Mouse (Mus musculus): ENCODE results near the gene Tubb4b. TPM values are rescaled to one million over a fixed set of nuclear protein-coding genes. Genes with fewer than 3 reads are reported as not detected.
"Not testable (repeated sequence)": the region's sequence is repeated elsewhere in the genome, so short reads cannot be mapped to it uniquely, and the experiment has no call there.

Gene Tubb4b
- polyA plus RNA-seq, 1 experiment from 2014 or later: 319 TPM

GRCm38 (mm10) chr2:25264851-25265250, 40.3 kb upstream of the Tubb4b start:
- H3K36me3 ChIP-seq (ENCODE audit: control insufficient read depth, insufficient read depth, low read length): peaks cover 18% of the 10 kb centered on the region
- no peak overlapping the region for H3K27ac ChIP-seq (replicated peaks; ENCODE audit: low read depth, low read length)
- 0 out of 2 replicates have a peak overlapping the region, but pooled peaks have one; percentile 12 for H3K4me3 ChIP-seq (replicated peaks; ENCODE audit: low read depth, low read length)
- no peak overlapping the region; the same call in 1 of the 2 replicates for H3K9ac ChIP-seq (replicated peaks; ENCODE audit: low read length)
- H3K27me3 ChIP-seq (ENCODE audit: control insufficient read depth, insufficient read depth, low read length): peaks cover 9% of the 10 kb centered on the region
- 73% methylated on average over 3 of the region's 3 CpGs for WGBS
- H3K4me1 ChIP-seq (ENCODE audit: control insufficient read depth, insufficient read depth, low read length): peaks cover 47% of the 10 kb centered on the region
- no peak for ATAC-seq (ENCODE audit: low FRiP score, low TSS enrichment)
- H3K4me2 ChIP-seq (ENCODE audit: low read length): peak overlapping the region; percentile 100
- DNase-seq: no peak
- H3K9me3 ChIP-seq (ENCODE audit: control insufficient read depth, low read length): no peaks in the 10 kb centered on the region

DNA sequence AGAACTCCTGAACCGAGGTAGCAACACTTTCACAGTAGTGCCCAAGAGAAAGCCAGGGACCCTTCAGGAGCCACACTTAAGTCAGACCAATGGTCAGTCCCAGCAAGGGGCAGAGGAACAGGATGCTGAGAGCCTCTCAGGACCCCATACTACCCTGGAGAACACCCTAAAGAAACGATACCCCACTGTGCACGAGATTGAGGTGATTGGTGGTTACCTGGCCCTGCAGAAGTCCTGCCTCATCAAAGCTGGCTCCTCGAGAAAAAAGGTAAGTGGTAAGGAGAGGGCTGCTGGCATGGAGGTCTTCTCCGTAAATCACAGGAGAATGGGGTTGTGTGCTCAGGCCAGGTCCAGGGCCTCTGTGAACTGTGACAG, 39.8 kb upstream of the Tubb4b start:
- peaks cover 12% of the 10 kb centered on the region for H3K36me3 ChIP-seq (ENCODE audit: control insufficient read depth, insufficient read depth, low read length)
- H3K9me3 ChIP-seq (ENCODE audit: control insufficient read depth, low read length): no peaks in the 10 kb centered on the region
- peaks cover 47% of the 10 kb centered on the region for H3K4me1 ChIP-seq (ENCODE audit: control insufficient read depth, insufficient read depth, low read length)
- no peak overlapping the region; the same call in 1 of the 2 replicates for H3K9ac ChIP-seq (replicated peaks; ENCODE audit: low read length)
- H3K27me3 ChIP-seq (ENCODE audit: control insufficient read depth, insufficient read depth, low read length): peaks cover 9% of the 10 kb centered on the region
- H3K4me3 ChIP-seq (replicated peaks; ENCODE audit: low read depth, low read length): no peak overlapping the region; the same call in 1 of the 2 replicates
- H3K4me2 ChIP-seq (ENCODE audit: low read length): peak overlapping the region; percentile 100
- no peak overlapping the region for H3K27ac ChIP-seq (replicated peaks; ENCODE audit: low read depth, low read length)
- ATAC-seq (ENCODE audit: low FRiP score, low TSS enrichment) (no peak), DNase-seq (no peak)
- WGBS: 77% methylated on average over 5 of the region's 5 CpGs

- Histone ChIP-seq H3K4me3 (replicated peaks; ENCODE audit: low read depth, low read length) (peak overlapping the region; percentile 80), H3K27me3 (ENCODE audit: control insufficient read depth, insufficient read depth, low read length) (peaks cover 9% of the 10 kb centered on the region), H3K36me3 (ENCODE audit: control insufficient read depth, insufficient read depth, low read length) (peaks cover 7% of the 10 kb centered on the region), H3K9me3 (ENCODE audit: control insufficient read depth, low read length) (no peaks in the 10 kb centered on the region), H3K4me1 (ENCODE audit: control insufficient read depth, insufficient read depth, low read length) (peaks cover 47% of the 10 kb centered on the region), H3K4me2 (ENCODE audit: low read length) (peak overlapping the region; percentile 100), H3K9ac (replicated peaks; ENCODE audit: low read length) (peak overlapping the region; percentile 68), H3K27ac (replicated peaks; ENCODE audit: low read depth, low read length) (no peak overlapping the region)
- ATAC-seq (ENCODE audit: low FRiP score, low TSS enrichment) (no peak), DNase-seq (no peak)
- WGBS: 18% methylated on average over 12 of the region's 12 CpGs
These were observed 39.3 kb upstream of the Tubb4b start for GRCm38 (mm10) chr2:25263623-25264285.

GRCm38 (mm10) chr2:25262795-25263622, 38.5 kb upstream of the Tubb4b start:
- H3K4me1 ChIP-seq (ENCODE audit: control insufficient read depth, insufficient read depth, low read length): peaks cover 47% of the 10 kb centered on the region
- peak overlapping the region; percentile 74 for H3K27ac ChIP-seq (replicated peaks; ENCODE audit: low read depth, low read length)
- no peaks in the 10 kb centered on the region for H3K9me3 ChIP-seq (ENCODE audit: control insufficient read depth, low read length)
- H3K36me3 ChIP-seq (ENCODE audit: control insufficient read depth, insufficient read depth, low read length): no peaks in the 10 kb centered on the region
- peak overlapping the region; percentile 80 for H3K4me3 ChIP-seq (replicated peaks; ENCODE audit: low read depth, low read length)
- under 1% methylated on average over 82 of the region's 82 CpGs for WGBS
- peak; percentile 71 for DNase-seq
- peak overlapping the region; percentile 100 for H3K4me2 ChIP-seq (ENCODE audit: low read length)
- H3K27me3 ChIP-seq (ENCODE audit: control insufficient read depth, insufficient read depth, low read length): peaks cover 9% of the 10 kb centered on the region
- H3K9ac ChIP-seq (replicated peaks; ENCODE audit: low read length): peak overlapping the region; percentile 68
- peak; percentile 21 for ATAC-seq (ENCODE audit: low FRiP score, low TSS enrichment)

DNA sequence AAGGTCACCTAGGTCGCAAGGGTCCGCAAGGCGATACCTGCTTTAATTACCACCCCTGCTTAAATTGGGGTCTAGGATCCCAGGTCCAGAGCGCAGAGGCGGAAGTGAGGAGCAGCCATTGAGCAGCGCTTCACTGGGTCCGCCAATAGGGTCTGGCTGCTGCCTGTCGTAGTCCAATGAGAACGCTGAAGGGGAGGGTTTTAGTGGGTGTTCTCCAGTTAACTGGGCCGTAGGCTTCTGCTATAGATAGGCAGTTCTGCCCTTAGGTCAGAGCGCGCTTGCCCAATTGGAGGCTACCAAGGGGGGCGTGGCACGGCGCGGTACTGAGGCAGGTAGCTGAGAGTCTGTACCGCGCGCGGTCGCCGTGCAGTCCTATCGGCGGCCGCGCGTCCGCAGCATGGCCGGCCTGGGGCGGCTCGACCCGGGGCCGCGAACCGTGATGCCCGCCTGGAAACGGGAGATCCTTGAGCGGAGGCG, 37.8 kb upstream of the Tubb4b start, which contains the start of gene Tprn:
Gene Tprn, plus strand, starts transcription at position 328 of the 477 bp plus-strand sequence.
- under 1% methylated on average over 39 of the region's 39 CpGs for WGBS

GRCm38 (mm10) chr2:25261870-25262269, 37.4 kb upstream of the Tubb4b start:
- H3K9ac ChIP-seq (replicated peaks; ENCODE audit: low read length): peak overlapping the region; percentile 54; the same call in 1 of the 2 replicates
- H3K27me3 ChIP-seq (ENCODE audit: control insufficient read depth, insufficient read depth, low read length): peaks cover 9% of the 10 kb centered on the region
- no peaks in the 10 kb centered on the region for H3K36me3 ChIP-seq (ENCODE audit: control insufficient read depth, insufficient read depth, low read length)
- DNase-seq (no peak), ATAC-seq (ENCODE audit: low FRiP score, low TSS enrichment) (no peak)
- peak overlapping the region; percentile 100 for H3K4me2 ChIP-seq (ENCODE audit: low read length)
- WGBS: 46% methylated on average over 11 of the region's 12 CpGs
- peak overlapping the region; percentile 62 for H3K27ac ChIP-seq (replicated peaks; ENCODE audit: low read depth, low read length)
- H3K9me3 ChIP-seq (ENCODE audit: control insufficient read depth, low read length): no peaks in the 10 kb centered on the region
- H3K4me1 ChIP-seq (ENCODE audit: control insufficient read depth, insufficient read depth, low read length): peaks cover 38% of the 10 kb centered on the region
- peak overlapping the region; percentile 80 for H3K4me3 ChIP-seq (replicated peaks; ENCODE audit: low read depth, low read length)

More for the DNA sequence above, 37.8 kb upstream of the Tubb4b start, which contains the start of gene Tprn:
- H3K4me3 ChIP-seq (replicated peaks; ENCODE audit: low read depth, low read length): peak within 1 kb of the TSS; percentile 80
- peaks cover 9% of the 10 kb centered on the region for H3K27me3 ChIP-seq (ENCODE audit: control insufficient read depth, insufficient read depth, low read length)
- peak within 1 kb of the TSS; percentile 100 for H3K4me2 ChIP-seq (ENCODE audit: low read length)
- peak; percentile 97 for ATAC-seq (ENCODE audit: low FRiP score, low TSS enrichment)
- no peaks in the 10 kb centered on the region for H3K36me3 ChIP-seq (ENCODE audit: control insufficient read depth, insufficient read depth, low read length)
- H3K27ac ChIP-seq (replicated peaks; ENCODE audit: low read depth, low read length): peak within 1 kb of the TSS; percentile 74
- peaks cover 43% of the 10 kb centered on the region for H3K4me1 ChIP-seq (ENCODE audit: control insufficient read depth, insufficient read depth, low read length)
- peak within 1 kb of the TSS; percentile 68 for H3K9ac ChIP-seq (replicated peaks; ENCODE audit: low read length)
- H3K9me3 ChIP-seq (ENCODE audit: control insufficient read depth, low read length): no peaks in the 10 kb centered on the region
- peak; percentile 97 for DNase-seq

GRCm38 (mm10) chr2:25258887-25259286, 34.4 kb upstream of the Tubb4b start:
- 55% methylated on average over 2 of the region's 2 CpGs for WGBS
- H3K4me3 ChIP-seq (replicated peaks; ENCODE audit: low read depth, low read length): no peak overlapping the region
- H3K36me3 ChIP-seq (ENCODE audit: control insufficient read depth, insufficient read depth, low read length): no peaks in the 10 kb centered on the region
- H3K4me2 ChIP-seq (ENCODE audit: low read length): no peak overlapping the region
- H3K9ac ChIP-seq (replicated peaks; ENCODE audit: low read length): no peak overlapping the region
- peaks cover 22% of the 10 kb centered on the region for H3K4me1 ChIP-seq (ENCODE audit: control insufficient read depth, insufficient read depth, low read length)
- ATAC-seq (ENCODE audit: low FRiP score, low TSS enrichment) (no peak), DNase-seq (no peak)
- no peaks in the 10 kb centered on the region for H3K9me3 ChIP-seq (ENCODE audit: control insufficient read depth, low read length)
- no peak overlapping the region for H3K27ac ChIP-seq (replicated peaks; ENCODE audit: low read depth, low read length)
- H3K27me3 ChIP-seq (ENCODE audit: control insufficient read depth, insufficient read depth, low read length): peaks cover 3% of the 10 kb centered on the region

DNA sequence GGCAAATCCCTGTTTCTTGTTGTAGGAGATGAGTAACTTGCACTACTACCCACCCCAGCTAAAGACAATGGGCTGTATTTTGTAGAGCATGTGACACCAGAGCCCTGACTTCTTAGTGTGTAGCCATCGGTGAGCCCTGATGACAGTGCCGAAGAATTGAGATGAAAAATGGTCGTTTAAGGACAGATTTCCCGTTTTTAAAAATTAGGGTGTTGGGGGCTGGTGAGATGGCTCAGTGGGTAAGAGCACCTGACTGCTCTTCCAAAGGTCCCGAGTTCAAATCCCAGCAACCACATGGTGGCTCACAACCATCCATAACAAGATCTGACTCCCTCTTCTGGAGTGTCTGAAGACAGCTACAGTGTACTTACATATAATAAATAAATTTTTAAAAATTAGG, 32.7 kb upstream of the Tubb4b start:
- H3K27me3 ChIP-seq (ENCODE audit: control insufficient read depth, insufficient read depth, low read length); H3K9ac ChIP-seq (replicated peaks; ENCODE audit: low read length); H3K9me3 ChIP-seq (ENCODE audit: control insufficient read depth, low read length); H3K27ac ChIP-seq (replicated peaks; ENCODE audit: low read depth, low read length); H3K4me2 ChIP-seq (ENCODE audit: low read length); DNase-seq; ATAC-seq (ENCODE audit: low FRiP score, low TSS enrichment); H3K36me3 ChIP-seq (ENCODE audit: control insufficient read depth, insufficient read depth, low read length); H3K4me3 ChIP-seq (replicated peaks; ENCODE audit: low read depth, low read length): not testable (repeated sequence)
- H3K4me1 ChIP-seq (ENCODE audit: control insufficient read depth, insufficient read depth, low read length): peaks cover 13% of the 10 kb centered on the region
- 92% methylated on average over 5 of the region's 5 CpGs for WGBS
